Mouse (Mus musculus) Patski (cell line): Measurements from ENCODE around the gene Nags. TPM values are rescaled to one million over a fixed set of nuclear protein-coding genes. Genes with fewer than 3 reads are reported as not detected.
A peak's percentile ranks its signal among the peaks of the same experiment; 100 is the strongest.

ENCODE experiments used
- ATAC-seq: fragments of 100-300 bp; one replicate; pipeline ENCODE4 v1.8.0; 2021
- CTCF ChIA-PET: fragments of 350-600 bp; sonication (Branson Sonifier 250); formaldehyde crosslinking; loops from one replicate; lab custom pipeline; 2022; ENCODE audit warnings: inconsistent platforms; lab: Charles Lee
- POLR2A ChIA-PET: fragments of 350-600 bp; sonication (Branson Sonifier 250); formaldehyde crosslinking; loops from one replicate; lab custom pipeline; 2022; ENCODE audit warnings: antibody characterized with exemption, inconsistent platforms; lab: Charles Lee
- DNase-seq: peaks from one replicate; pipeline ENCODE4 v3.0.0-alpha.2; 2011; ENCODE audit warnings: low read depth, low spot score
- H3K27me3 ChIP-seq: fragments of 371-371 bp; one replicate; pipeline ENCODE4 v1.5.1; 2021
- CTCF ChIP-seq: fragments of 100-300 bp; IDR thresholded peaks from one replicate; pipeline ENCODE4 v1.5.1; 2021
- in situ Hi-C: fragments of 300-500 bp; cut with MboI; formaldehyde crosslinking; loops from 3 replicates; pipeline ENCODE4 v1.11.1; 2018; ENCODE audit warnings: low pct_unique_long_range_greater_than_20kb, mixed read lengths
- polyA plus RNA-seq: library from polyadenylated mRNA; unstranded; gene quantifications from one replicate; pipeline ENCODE4 v1.2.3, GENCODE M21; 2021

The Nags gene
- polyA plus RNA-seq, 1 experiment from 2014 or later = not detected

DNA sequence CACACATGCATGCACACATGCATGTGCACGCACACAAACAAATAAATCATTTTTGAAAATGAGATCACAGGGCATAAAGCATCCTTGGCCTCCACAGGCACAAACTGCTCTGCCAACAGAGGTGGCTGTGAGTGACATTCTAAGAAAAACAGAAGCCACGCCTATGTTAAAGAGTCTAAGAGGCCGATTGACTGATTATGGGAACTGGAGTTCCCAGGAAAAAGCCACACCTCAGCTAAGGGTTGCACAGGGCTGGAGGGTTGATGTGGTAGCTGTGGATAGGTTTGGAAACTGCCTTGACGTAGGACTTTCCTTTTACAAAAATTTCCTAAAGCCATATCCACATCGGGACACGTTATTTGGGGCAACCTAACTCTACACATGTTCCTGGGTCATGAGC, 27.9 kb upstream of the Nags start:
- ATAC-seq (no peak), DNase-seq (no peak)
- in situ Hi-C loops = no loop called here
- H3K27me3 ChIP-seq = peaks cover 36% of the 10 kb centered on the region
- ChIA-PET POLR2A (no interaction called here), CTCF (no interaction called here)
- no peak for TF ChIP-seq CTCF

DNA sequence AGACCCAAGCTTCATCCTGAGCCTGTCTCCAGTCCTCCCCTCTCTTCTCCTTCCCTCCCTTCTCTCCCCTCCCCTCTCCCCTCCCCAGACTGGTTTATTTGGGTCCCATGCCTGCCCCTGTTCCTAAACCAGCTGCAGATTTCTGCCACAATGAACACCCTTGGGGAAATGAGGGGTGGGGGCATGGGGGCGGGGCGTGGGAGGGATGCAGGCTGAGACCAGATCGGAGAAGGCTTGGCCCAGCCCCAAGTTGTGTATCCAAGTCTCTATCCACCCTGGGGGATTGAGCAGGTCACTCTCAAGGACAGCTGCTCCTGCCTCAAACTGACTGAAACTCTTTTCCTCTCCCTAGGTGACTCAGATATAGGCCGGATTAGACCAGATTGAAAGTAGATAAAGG, 10.8 kb upstream of the Nags start:
- ATAC-seq (no peak), DNase-seq (no peak)
- CTCF ChIA-PET = interaction anchor here (1.2 to 2.1 kb wide), 3 partner anchors 32 to 44 kb away, joined by 3 to 6 read pairs (median 4); partner anchors contain the start of gene Ppy
- POLR2A ChIA-PET = interaction anchor here (0.6 kb wide), 1 partner anchor 297 kb away, joined by 4 read pairs; no protein-coding TSS in a partner anchor
- no peak for TF ChIP-seq CTCF
- in situ Hi-C loops = no loop called here
- H3K27me3 ChIP-seq = no peaks in the 10 kb centered on the region

DNA sequence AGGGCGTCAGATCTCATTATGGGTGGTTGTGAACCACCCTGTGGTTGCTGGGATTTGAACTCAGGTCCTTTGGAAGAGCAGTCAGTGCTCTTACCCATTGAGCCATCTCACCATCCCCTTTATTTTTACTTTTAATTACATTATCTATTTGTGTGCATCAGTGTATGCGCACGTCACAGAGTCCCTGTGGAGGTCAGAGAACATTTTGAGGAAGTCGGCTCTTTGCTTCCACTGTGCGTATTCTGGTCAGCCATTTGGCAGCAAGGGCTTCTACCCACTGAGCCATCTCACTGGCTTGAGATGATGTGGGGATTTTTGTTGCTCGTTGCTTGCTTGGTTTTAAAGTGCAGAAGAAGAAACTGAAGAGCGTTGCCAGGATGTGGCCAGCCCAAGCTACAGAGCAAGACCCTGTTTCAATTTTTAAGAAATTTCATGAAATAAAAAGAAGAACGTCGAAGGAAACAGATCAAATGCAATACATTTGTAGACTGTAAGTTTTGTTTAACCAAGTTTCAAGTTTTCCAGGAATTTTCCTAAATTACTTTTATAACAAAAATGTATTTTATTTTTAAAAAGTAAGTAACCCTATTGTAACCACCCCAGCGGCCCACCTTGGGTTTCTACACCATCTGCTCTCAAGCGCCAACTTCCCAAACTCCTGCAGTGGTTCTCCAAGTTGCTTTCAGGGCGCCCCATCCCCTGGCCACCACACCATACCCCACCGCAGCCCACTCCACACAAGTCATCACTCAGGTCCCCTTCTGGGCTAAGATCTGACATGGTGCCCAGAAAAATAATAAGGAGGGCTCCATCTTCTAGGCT, 7.5 kb upstream of the Nags start:
- in situ Hi-C loops = loop anchor here (5.0 kb wide), 2 partner anchors 36 to 71 kb away; partner anchors contain the start of gene Ppy
- no peak for ATAC-seq

DNA sequence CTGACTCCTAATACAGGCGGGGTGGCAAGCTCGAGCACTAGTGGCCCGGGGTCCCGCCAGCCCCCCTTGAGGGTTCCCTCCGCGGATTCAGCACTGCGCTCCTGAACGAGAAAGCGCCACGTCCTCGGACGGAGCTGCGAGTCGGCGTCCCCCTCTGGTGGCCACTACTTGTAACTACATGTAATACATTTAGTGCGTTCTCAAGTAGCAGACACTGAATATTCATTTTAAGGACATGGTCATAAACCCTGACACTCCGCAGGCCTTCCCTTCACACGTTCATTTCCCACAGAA, 6.9 kb upstream of the Nags start:
- ChIA-PET CTCF (interaction anchor here (0.7 to 5.8 kb wide), 11 partner anchors 11 to 147 kb away, joined by 3 to 43 read pairs (median 4); partner anchors contain the start of genes Ppy, Pyy and Tmem101), POLR2A (interaction anchor here (1.8 kb wide), 1 partner anchor 18 kb away, joined by 4 read pairs; the partner anchor contains the start of gene Tmem101)
- DNase-seq (no peak), ATAC-seq (no peak)
- H3K27me3 ChIP-seq = no peaks in the 10 kb centered on the region
- in situ Hi-C loops = loop anchor here (5.0 kb wide), 2 partner anchors 36 to 71 kb away; partner anchors contain the start of gene Ppy
- peak; percentile 93 for TF ChIP-seq CTCF

More for the DNA sequence above, 7.5 kb upstream of the Nags start:
- POLR2A ChIA-PET = interaction anchor here (1.8 kb wide), 1 partner anchor 19 kb away, joined by 4 read pairs; the partner anchor contains the start of gene Tmem101
- no peaks in the 10 kb centered on the region for H3K27me3 ChIP-seq
- no peak for DNase-seq
- TF ChIP-seq CTCF = no peak
- CTCF ChIA-PET = interaction anchor here (0.7 to 5.8 kb wide), 8 partner anchors 11 to 76 kb away, joined by 3 to 43 read pairs (median 4); partner anchors contain the start of genes Ppy, Pyy and Tmem101

DNA sequence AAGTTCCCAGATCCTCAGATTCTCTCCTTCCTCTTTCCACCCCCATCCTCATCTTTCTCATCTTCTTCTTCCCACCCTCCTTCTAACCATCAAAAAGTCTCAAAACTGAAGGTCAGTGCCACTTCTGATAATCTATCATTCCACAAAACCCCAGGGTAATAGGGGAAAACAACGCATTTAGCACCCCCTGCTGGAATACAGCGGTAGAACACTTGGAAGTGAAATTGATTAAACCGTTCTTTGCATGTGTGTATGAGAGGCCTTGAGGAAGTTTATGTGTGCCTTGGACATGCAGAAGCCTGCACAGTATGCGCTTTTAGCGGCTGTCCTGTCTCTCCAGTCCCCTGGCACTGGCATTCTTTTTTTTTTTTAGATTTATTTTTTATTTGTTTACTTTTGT, 4.8 kb upstream of the Nags start:
- ATAC-seq (no peak), DNase-seq (no peak)
- H3K27me3 ChIP-seq = no peaks in the 10 kb centered on the region
- TF ChIP-seq CTCF = peak; percentile 74
- in situ Hi-C loops = no loop called here
- CTCF ChIA-PET = interaction anchor here (0.9 to 5.8 kb wide), 6 partner anchors 13 to 100 kb away, joined by 3 to 43 read pairs (median 4); partner anchors contain the start of genes Ppy and Tmem101
- POLR2A ChIA-PET = no interaction called here

DNA sequence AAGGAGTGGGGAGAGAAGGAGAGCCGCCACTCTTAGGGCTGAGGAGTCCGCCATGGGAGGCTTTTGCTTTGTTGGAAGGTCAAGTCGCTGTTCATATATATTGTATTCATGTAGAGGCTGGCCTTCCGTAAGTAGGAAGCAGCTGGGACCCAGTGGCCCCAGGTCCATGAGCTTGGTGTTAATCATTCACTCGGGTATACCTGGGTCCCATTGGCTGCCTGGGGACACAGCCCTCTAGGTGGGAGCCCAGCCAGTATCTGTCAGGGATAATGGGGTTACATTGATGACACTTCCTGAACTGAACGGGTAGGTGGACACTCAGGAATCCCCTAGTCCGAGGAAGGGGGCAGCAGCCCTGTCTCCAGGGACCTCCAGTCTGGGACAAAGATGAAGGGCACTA, 3.0 kb upstream of the Nags start:
- in situ Hi-C loops = no loop called here
- ATAC-seq (no peak), DNase-seq (no peak)
- no peak for TF ChIP-seq CTCF
- POLR2A ChIA-PET = interaction anchor here (0.6 kb wide), 1 partner anchor 179 kb away, joined by 3 read pairs; no protein-coding TSS in a partner anchor
- CTCF ChIA-PET = interaction anchor here (2.7 kb wide), 1 partner anchor 14 kb away, joined by 13 read pairs; the partner anchor contains the start of gene Tmem101
- H3K27me3 ChIP-seq = no peaks in the 10 kb centered on the region

DNA sequence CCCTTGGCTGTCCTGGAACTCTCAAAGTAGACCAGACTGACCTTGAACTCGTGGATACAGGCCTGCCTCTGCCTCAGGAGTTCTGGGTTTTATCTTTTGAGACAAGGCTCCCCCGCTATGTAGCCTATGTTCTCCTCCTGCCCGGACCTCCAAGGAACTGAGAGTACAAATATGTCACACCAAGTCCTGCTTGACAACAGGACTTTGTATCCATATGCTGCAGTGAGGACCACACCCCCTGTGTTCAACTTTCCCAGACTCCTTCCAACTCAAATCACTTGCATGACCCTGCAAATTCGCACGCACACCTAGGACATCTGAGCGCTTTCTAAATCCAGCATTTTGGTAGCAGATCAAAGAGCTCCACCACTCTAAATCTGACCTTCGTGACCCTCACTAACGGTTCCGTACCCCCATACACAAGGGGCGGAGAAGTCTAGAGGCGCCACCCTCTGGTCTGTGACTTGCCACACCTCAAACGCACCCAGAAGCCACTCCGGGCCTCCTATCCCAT, 299 bp upstream of the Nags start:
- TF ChIP-seq CTCF = no peak
- DNase-seq (no peak), ATAC-seq (no peak)
- ChIA-PET CTCF (no interaction called here), POLR2A (no interaction called here)
- no peaks in the 10 kb centered on the region for H3K27me3 ChIP-seq
- in situ Hi-C loops = no loop called here

DNA sequence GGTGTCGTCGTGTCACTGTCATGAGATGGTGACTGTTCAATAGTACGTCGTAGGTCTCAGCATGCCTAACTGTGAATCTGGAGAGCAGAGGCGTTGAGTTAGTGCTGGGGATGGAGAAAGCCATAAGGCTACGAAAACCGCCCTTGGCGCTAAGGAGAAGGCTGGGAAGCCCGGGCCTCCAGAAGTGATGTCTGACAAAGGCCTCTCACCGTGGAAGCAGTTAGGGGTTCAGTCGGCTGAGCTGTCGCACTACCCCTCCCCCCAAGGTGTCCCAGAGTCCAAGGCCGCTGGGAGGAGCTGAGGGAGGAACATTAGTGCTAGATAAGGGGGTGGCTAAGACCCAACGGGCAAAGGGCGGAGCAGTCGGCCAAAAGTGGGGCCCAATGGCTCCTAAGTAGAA, 692 bp downstream of the Nags start:
- in situ Hi-C loops = no loop called here
- DNase-seq (no peak), ATAC-seq (no peak)
- ChIA-PET POLR2A (no interaction called here), CTCF (no interaction called here)
- TF ChIP-seq CTCF = no peak
- H3K27me3 ChIP-seq = no peaks in the 10 kb centered on the region

DNA sequence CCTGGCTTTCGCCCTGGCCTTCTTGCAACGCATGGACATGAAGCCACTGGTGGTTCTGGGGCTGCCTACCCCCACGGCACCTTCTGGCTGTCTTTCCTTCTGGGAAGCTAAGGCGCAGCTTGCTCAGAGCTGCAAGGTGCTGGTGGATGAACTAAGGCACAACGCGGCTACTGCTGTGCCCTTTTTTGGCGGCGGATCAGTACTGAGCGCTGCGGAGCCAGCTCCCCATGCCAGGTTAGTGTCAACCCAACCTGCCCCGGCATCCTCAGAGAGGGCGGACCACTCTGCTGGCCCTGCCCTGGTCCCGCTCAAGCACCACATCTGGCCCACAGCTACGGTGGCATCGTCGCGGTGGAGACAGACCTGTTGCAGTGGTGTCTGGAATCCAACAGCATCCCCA, 1.2 kb downstream of the Nags start:
- in situ Hi-C loops = no loop called here
- TF ChIP-seq CTCF = no peak
- ATAC-seq (no peak), DNase-seq (no peak)
- no peaks in the 10 kb centered on the region for H3K27me3 ChIP-seq
- CTCF ChIA-PET = no interaction called here
- POLR2A ChIA-PET = no interaction called here

DNA sequence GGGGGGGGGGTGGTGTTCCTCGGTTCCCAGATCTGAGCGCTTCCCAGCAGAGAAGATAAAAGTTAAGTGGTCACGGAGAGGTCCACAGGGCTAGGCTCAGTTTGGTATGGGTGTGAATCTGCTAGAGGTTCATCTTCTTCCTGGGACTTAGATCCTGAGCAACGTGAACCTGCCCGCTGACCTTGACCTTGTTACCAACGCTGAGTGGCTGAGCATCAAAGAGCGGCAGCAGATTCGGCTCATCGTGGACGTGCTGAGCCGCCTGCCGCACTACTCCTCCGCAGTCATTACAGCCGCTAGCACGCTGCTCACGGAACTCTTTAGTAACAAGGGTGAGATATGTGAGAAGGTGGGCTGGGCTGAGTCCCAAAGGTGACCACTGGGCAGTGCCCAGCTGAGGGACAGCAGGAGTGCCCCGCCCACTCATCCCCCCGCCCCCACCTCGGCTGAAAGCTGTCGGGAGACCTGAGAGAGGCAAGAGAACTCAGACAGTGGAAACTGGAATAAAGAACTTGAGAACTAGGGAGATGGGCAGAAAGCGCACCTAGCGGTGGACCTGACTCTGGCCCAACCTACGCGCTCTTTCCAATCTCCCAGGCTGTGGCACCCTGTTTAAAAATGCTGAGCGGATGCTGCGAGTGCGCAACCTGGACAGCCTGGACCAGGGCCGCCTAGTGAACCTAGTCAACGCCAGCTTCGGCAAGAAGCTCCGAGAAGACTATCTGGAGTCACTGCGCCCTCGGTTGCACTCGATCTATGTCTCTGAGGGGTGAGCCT, 2.1 kb downstream of the Nags start:
- H3K27me3 ChIP-seq = no peaks in the 10 kb centered on the region
- DNase-seq = no peak
- ChIA-PET POLR2A (no interaction called here), CTCF (no interaction called here)
- no peak for ATAC-seq
- TF ChIP-seq CTCF = no peak
- in situ Hi-C loops = no loop called here
